Mouse (Mus musculus): ENCODE data around the gene Lrmp. TPM values are rescaled to one million over a fixed set of nuclear protein-coding genes. Genes with fewer than 3 reads are reported as not detected.

The Lrmp gene
- 1.8 and 2.2 TPM in 2 replicates for polyA plus RNA-seq (2016; fragmentation: Nextera tagmentation; extraction: Ambion mirVana)

DNA sequence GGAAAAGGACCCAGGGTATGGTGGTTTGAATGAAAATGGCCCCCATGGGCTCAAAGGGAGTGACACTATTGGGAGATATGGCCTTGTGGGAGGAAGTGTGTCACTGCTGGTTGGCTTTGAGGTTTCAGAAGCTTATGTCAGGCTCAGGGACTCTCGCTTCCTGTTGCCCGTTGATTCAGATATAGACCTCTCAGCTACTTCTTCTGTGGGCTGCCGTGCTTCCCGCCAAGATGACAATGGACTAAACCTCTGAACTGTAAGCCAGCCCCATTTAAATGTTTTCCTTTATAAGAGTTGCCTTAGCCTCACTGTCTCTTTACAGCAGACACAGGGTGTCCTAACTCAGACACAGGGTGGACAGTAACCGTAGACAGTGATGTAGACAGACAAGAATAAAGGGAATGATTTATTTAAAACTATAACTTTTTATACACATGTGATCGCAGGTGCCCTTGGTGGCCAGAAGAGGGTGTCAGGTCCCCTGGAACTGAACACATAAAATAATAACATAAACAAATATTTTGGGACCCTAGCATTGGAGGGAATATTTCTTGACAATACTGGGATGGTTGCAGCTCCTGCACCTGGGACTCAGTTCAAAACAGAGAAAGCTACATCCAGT, at the start of gene Lrmp:
Lrmp (plus strand) TSS at position 178 of the 622 bp plus-strand sequence.
- H3K4me1 ChIP-seq: peaks cover 22% of the 10 kb centered on the region

DNA sequence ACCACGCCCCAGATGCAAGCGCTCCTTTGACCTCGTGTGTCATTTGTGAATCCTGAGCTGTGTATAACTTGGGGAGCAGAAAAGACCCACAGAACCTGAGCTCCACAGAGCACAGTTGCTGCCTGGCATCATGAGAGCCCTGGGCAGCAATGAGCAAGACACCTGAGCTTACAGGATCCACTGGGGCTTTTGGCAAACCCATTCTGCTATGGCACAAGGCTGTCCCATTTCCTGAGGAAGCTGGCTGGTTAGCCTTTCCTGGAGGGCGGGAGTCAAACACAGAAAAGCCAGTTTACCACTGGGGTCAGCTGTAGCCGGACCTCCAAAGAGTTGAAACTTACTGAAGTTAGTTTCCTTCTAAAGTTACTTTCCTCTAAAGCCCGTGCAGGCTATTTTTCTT, 49.0 kb upstream of the Lrmp start:
- no peak overlapping the region for H3K4me3 ChIP-seq
- H3K9me3 ChIP-seq: no peaks in the 10 kb centered on the region
- 71% methylated on average over 6 of the region's 6 CpGs for WGBS
- peaks cover 29% of the 10 kb centered on the region for H3K4me1 ChIP-seq
- no peaks in the 10 kb centered on the region for H3K27me3 ChIP-seq (replicated peaks; ENCODE audit: low read depth, poor library complexity, severe bottlenecking)
- H3K27ac ChIP-seq (replicated peaks): no peak overlapping the region; the same call in 1 of the 2 replicates
- no peak for DNase-seq (ENCODE audit: low spot score)
- H3K36me3 ChIP-seq (replicated peaks): peaks cover 3% of the 10 kb centered on the region; the same call in 1 of the 2 replicates

More for the DNA sequence above, at the start of gene Lrmp:
- WGBS: 71% methylated on average over 6 of the region's 6 CpGs
- H3K36me3 ChIP-seq (replicated peaks): no peaks in the 10 kb centered on the region
- DNase-seq (ENCODE audit: low spot score): no peak
- no peak within 1 kb of the TSS for H3K4me3 ChIP-seq
- H3K9me3 ChIP-seq: no peaks in the 10 kb centered on the region
- H3K27me3 ChIP-seq (replicated peaks; ENCODE audit: low read depth, poor library complexity, severe bottlenecking): no peaks in the 10 kb centered on the region; the same call in 1 of the 2 replicates
- H3K27ac ChIP-seq (replicated peaks): peak within 1 kb of the TSS; percentile 85

DNA sequence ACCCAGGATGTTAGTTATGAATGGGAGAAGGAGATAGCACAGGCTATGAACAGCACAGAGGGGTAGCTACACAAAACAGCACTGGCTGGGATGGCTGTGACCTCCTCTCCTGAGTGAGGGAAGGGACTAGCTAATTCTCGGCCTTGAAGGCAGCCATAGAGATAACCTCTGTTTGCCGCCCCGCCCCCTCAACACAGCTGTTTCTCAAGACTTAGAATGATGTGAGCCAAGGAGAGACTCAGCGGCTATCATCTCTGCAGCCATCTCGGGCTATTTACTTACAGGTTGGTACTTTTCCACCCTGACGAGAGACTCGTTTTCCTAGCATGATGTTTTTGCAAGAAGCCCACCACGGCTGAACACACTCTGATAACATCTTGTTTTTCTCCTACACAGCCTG, 47.8 kb upstream of the Lrmp start:
- Histone ChIP-seq H3K4me1 (peaks cover 27% of the 10 kb centered on the region), H3K9me3 (no peaks in the 10 kb centered on the region), H3K4me3 (no peak overlapping the region), H3K27ac (replicated peaks) (no peak overlapping the region), H3K27me3 (replicated peaks; ENCODE audit: low read depth, poor library complexity, severe bottlenecking) (no peaks in the 10 kb centered on the region), H3K36me3 (replicated peaks) (peaks cover 1% of the 10 kb centered on the region; the same call in 1 of the 2 replicates)
- WGBS: 76% methylated on average over 8 of the region's 8 CpGs
- DNase-seq (ENCODE audit: low spot score): no peak

DNA sequence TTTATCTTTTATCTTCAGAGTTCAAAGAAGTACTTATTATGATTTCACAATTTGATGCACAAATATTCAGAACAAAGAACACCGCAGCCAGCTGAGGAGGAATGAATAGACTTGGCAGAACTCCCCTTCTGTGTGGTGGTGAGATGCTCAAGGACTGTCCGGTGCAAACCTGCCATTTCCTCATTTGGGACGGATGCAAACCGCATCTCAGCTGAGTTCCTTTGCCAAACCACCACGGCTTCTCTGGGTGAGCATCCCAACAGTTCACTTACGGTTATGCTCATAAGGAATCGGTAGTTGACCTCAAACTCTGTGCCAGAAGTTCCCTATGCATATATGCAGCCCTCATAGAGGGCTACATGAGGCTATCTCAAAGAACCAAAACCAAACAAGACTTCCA, 46.1 kb upstream of the Lrmp start:
- WGBS: 95% methylated on average over 7 of the region's 7 CpGs
- Histone ChIP-seq H3K4me3 (no peak overlapping the region), H3K36me3 (replicated peaks) (no peaks in the 10 kb centered on the region; the same call in 1 of the 2 replicates), H3K4me1 (peaks cover 35% of the 10 kb centered on the region), H3K27ac (replicated peaks) (no peak overlapping the region), H3K9me3 (no peaks in the 10 kb centered on the region), H3K27me3 (replicated peaks; ENCODE audit: low read depth, poor library complexity, severe bottlenecking) (no peaks in the 10 kb centered on the region)
- DNase-seq (ENCODE audit: low spot score): no peak

DNA sequence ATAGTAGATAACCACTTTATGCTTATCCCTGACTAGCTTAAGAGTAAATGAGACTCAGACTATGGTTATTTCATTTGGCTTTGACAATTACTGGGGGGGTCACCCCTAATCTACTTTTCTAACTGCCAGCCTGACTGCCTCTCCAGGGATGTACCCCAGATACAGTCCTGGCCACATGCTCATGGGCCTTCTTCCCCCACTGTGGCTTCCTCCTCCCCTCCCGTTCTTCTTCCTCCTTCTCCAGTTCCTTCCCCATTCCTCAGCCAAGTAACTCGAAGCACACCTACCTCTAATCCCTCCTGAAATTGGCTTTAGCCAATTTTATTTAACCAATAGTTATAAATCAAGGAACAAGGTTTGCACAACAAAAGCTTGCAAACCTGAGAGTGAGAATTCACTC, 45.5 kb upstream of the Lrmp start:
- 75% methylated on average over 2 of the region's 2 CpGs for WGBS
- no peak for DNase-seq (ENCODE audit: low spot score)
- Histone ChIP-seq H3K4me1 (peaks cover 39% of the 10 kb centered on the region), H3K4me3 (no peak overlapping the region), H3K36me3 (replicated peaks) (no peaks in the 10 kb centered on the region; the same call in 1 of the 2 replicates), H3K9me3 (no peaks in the 10 kb centered on the region), H3K27ac (replicated peaks) (no peak overlapping the region), H3K27me3 (replicated peaks; ENCODE audit: low read depth, poor library complexity, severe bottlenecking) (no peaks in the 10 kb centered on the region)

DNA sequence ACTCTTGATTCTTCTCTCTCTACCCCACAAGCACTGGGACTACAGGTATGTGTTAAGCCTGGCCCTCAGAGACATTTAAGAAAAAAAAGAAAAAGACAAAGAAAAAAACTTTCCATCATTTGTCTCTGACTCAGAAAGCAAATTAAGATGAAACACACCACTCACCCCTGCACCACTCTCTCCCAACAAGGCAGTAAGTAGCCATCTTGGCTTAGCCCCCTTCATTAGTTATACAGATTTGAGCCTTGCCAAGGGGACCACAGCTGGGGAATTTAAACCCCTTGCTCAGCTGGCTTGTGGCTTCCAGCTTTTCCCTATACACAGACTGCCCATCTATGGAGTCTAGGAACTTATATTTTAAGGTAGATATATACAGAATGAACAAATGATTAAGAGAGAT, 41.0 kb upstream of the Lrmp start:
- peak overlapping the region; percentile 90; the same call in 1 of the 2 replicates for H3K27ac ChIP-seq (replicated peaks)
- no peaks in the 10 kb centered on the region for H3K36me3 ChIP-seq (replicated peaks)
- no peak for DNase-seq (ENCODE audit: low spot score)
- peaks cover 29% of the 10 kb centered on the region for H3K4me1 ChIP-seq
- H3K9me3 ChIP-seq: no peaks in the 10 kb centered on the region
- no peaks in the 10 kb centered on the region for H3K27me3 ChIP-seq (replicated peaks; ENCODE audit: low read depth, poor library complexity, severe bottlenecking)
- H3K4me3 ChIP-seq: peak overlapping the region; percentile 72

DNA sequence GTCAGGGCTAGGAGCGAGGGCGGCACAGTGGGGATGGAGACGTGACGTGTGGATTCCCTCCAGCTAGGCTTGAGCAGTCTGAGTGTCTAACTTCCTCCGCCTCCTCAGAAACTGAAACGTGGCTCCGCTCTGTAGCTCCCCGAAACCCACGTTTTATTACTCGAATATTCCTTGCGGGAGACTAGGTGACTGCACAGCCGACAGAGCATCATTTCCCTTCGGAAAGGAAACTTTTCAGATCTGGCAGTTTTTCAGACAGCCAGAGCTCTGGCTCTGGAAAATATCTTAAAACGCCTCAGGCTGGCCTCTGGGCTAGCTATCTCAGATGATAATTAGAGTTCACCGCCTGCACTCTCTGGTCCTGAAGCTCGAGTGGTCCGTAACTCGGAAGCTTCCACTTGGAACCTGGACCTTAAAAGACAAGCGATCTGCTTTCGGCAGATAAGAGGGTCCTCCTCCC, 40.3 kb upstream of the Lrmp start:
- H3K4me1 ChIP-seq: peaks cover 29% of the 10 kb centered on the region
- no peaks in the 10 kb centered on the region for H3K36me3 ChIP-seq (replicated peaks)
- H3K27me3 ChIP-seq (replicated peaks; ENCODE audit: low read depth, poor library complexity, severe bottlenecking): no peaks in the 10 kb centered on the region
- H3K27ac ChIP-seq (replicated peaks): peak overlapping the region; percentile 90
- WGBS: under 1% methylated on average over 20 of the region's 20 CpGs
- DNase-seq (ENCODE audit: low spot score): peak; percentile 47
- peak overlapping the region; percentile 72 for H3K4me3 ChIP-seq
- no peaks in the 10 kb centered on the region for H3K9me3 ChIP-seq

DNA sequence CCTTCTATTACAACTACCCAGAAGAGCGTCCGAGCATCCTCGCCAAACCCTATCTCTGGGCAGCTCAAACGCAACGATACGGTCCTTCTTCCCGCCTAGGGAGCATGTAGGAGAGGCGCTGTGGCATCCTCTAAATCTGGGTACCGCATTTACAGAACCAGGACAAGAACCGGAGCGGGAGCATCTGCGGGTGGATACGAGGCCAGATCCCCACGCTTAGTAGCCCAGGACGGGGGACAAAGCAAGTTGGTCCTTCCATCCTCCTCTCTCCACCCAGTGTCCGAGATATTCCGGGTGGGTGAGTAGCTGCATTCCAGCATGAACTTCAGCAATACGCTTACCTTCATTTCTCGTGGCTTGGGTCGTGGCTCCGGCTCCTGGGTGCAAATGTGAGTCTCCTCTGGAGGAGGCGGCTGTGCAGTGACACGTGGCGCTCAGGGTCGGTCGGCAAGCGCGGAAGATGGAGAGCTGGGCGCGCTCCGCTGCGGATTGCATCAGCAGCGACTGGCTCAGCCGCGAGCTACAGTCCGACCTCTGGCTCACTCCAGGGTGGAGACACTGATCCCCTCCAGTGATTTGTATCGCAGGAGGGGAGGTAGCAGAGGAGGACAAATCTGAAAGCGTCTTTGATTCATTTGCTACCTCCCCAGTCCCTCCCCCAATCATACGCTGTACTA, 39.8 kb upstream of the Lrmp start, which contains the start of gene Bcat1:
Bcat1 (minus strand) TSS at position 637 of the 677 bp plus-strand sequence.
- peaks cover 29% of the 10 kb centered on the region for H3K4me1 ChIP-seq
- H3K9me3 ChIP-seq: no peaks in the 10 kb centered on the region
- peak within 1 kb of the TSS; percentile 72 for H3K4me3 ChIP-seq
- DNase-seq (ENCODE audit: low spot score): peak; percentile 83
- no peaks in the 10 kb centered on the region for H3K36me3 ChIP-seq (replicated peaks)
- H3K27me3 ChIP-seq (replicated peaks; ENCODE audit: low read depth, poor library complexity, severe bottlenecking): no peaks in the 10 kb centered on the region
- WGBS: under 1% methylated on average over 39 of the region's 39 CpGs
- peak within 1 kb of the TSS; percentile 90 for H3K27ac ChIP-seq (replicated peaks)

DNA sequence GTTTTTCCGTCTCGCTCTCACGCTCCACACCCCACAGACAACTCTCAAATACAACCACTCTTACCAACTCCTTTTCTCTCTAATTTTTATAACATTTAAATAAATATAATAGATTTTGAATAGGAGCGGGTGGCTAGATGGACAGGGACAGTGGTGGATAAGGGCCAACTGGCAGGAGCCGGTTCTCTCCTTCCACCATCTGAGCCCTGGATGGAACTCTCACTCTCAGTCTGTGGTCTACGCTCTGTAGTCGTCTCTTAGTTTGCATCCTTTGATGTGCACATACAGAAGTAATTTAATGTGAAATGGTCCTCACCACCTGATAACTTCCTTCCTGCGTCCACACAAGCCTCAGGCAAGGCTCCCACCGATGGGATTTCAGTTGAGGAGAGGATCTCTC, 39.2 kb upstream of the Lrmp start:
- peak overlapping the region; percentile 72 for H3K4me3 ChIP-seq
- peaks cover 29% of the 10 kb centered on the region for H3K4me1 ChIP-seq
- DNase-seq (ENCODE audit: low spot score): peak; percentile 39
- H3K9me3 ChIP-seq: no peaks in the 10 kb centered on the region
- peak overlapping the region; percentile 90 for H3K27ac ChIP-seq (replicated peaks)
- no peaks in the 10 kb centered on the region for H3K36me3 ChIP-seq (replicated peaks)
- WGBS: 9% methylated on average over 9 of the region's 9 CpGs
- no peaks in the 10 kb centered on the region for H3K27me3 ChIP-seq (replicated peaks; ENCODE audit: low read depth, poor library complexity, severe bottlenecking)

DNA sequence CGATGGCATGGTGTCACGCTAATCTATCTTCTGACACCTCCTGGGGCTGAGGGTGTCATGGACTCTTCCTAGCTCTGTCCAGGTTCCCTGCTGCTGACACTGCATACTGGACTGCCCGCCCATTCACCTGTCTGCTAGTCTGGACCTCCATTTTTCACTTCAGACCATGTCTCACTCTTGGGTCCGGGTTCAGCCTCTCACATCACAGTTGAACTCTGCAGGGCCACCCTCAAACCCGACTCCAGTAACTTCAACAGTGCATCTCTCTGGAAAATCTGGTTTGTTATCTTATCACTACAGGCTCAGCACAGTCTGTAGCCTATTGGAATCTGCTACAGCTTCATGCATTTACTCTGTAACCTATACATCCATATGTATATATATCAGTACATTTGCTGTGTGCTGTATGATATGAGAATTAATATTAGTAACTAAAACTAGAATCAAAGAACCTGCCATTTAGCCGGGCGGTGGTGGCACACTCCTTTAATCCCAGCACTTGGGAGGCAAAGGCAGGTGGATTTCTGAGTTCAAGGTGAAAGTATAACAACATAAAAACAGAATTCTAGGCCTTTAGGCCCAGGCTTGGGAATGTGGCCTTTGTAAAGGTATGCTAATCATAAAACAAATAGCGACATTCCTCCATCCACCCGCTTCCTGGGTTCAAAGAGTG, 36.2 kb upstream of the Lrmp start:
- no peak overlapping the region for H3K4me3 ChIP-seq
- no peak overlapping the region for H3K27ac ChIP-seq (replicated peaks)
- H3K4me1 ChIP-seq: peaks cover 21% of the 10 kb centered on the region
- DNase-seq (ENCODE audit: low spot score): no peak
- no peaks in the 10 kb centered on the region for H3K36me3 ChIP-seq (replicated peaks)
- H3K9me3 ChIP-seq: no peaks in the 10 kb centered on the region
- no peaks in the 10 kb centered on the region for H3K27me3 ChIP-seq (replicated peaks; ENCODE audit: low read depth, poor library complexity, severe bottlenecking)
- WGBS: 78% methylated on average over 9 of the region's 9 CpGs

DNA sequence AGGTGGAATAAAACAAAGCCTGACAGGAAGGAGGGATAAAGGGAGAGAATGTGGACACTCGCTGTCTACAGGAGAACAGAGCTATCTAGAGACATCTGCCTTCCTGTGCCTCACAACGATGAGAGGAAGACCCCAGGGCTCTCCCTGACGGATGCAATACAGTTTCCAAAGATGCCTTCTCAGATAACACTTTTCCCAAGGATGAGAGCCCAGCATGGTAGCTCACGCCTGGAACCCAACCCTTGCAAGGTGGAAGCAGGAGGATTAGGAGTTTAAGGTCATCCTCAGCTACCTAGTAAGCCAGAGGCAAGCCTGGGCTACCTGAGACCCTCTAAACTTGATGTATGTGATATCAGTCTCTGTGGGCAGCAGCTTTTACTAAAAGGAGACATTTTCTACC, 33.7 kb upstream of the Lrmp start:
- Histone ChIP-seq H3K27me3 (replicated peaks; ENCODE audit: low read depth, poor library complexity, severe bottlenecking) (no peaks in the 10 kb centered on the region), H3K27ac (replicated peaks) (no peak overlapping the region), H3K4me3 (no peak overlapping the region), H3K9me3 (no peaks in the 10 kb centered on the region), H3K36me3 (replicated peaks) (no peaks in the 10 kb centered on the region), H3K4me1 (0 out of 2 replicates have a peak, but pooled peaks cover 4% of the 10 kb centered on the region)
- 68% methylated on average over 4 of the region's 4 CpGs for WGBS
- no peak for DNase-seq (ENCODE audit: low spot score)

DNA sequence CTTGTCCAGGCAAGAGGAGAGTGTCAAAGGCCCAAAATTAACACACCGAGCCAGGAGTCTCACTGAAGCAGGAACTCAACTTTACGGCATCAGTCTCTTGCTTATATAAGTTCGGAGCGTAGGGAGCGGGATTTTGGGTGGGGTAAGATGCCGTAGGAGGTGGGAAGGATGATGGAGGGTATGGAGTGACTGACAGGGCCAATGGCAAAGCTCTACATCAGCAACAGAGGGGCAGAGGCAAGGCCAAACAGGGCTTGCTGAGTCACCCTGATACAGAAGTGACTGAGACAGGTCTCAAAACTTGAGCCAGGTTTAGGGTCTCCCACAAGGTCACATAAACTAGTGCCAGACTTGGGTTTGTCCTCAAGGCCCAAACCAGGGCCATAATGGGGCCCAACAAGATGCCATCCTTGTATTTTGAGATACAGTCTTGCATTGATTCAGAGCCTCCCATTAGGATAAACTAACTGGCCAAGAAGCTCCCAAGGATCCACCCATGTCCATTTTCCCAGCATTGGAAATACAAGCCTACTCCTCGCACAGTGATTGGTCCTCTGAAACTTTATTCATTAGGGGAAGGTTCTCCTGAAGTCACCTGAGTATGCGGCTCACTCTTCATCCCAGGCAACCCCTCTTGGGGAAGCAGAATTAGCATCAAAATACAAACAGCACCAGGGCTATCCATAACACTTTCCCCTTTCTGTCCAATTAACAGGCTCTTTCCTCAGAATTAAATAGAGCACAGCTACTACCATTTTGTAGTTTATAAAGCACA, 30.9 kb upstream of the Lrmp start:
- Histone ChIP-seq H3K9me3 (no peaks in the 10 kb centered on the region), H3K4me3 (no peak overlapping the region), H3K27ac (replicated peaks) (no peak overlapping the region), H3K4me1 (0 out of 2 replicates have a peak, but pooled peaks cover 4% of the 10 kb centered on the region), H3K27me3 (replicated peaks; ENCODE audit: low read depth, poor library complexity, severe bottlenecking) (no peaks in the 10 kb centered on the region), H3K36me3 (replicated peaks) (no peaks in the 10 kb centered on the region)
- no peak for DNase-seq (ENCODE audit: low spot score)
- WGBS: 93% methylated on average over 8 of the region's 8 CpGs
